Mouse (Mus musculus) heart, embryonic 14.5 days (tissue): ENCODE measurements around the gene Ppp2r5d. TPM values are rescaled to one million over a fixed set of nuclear protein-coding genes. Genes with fewer than 3 reads are reported as not detected.

Experiments
- ATAC-seq: fragments of 200-750 bp; cut with Nextera tagmentation; 2 replicates; pipeline ENCODE4 v1.8.0; 2017; ENCODE audit warnings: low read depth, moderate TSS enrichment; ENCODE audit not compliant: insufficient number of reproducible peaks, insufficient read depth, low FRiP score
- H3K27ac ChIP-seq, 2 experiments: fragments of 200-500 bp in 1 of 2; fragments of 300-500 bp in 1 of 2; sonication (generic) in 1 of 2; replicated peaks in 1 of 2; 2 replicates each; pipeline ENCODE4 v1.5.1; 2012 to 2014; ENCODE audit warnings: low read depth in 2 of 2, low read length in 2 of 2, control low read depth in 1 of 2, mild to moderate bottlenecking in 1 of 2, mixed read lengths in 1 of 2; ENCODE audit not compliant: control insufficient read depth in 1 of 2, insufficient read depth in 1 of 2
- H3K27me3 ChIP-seq: fragments of 300-500 bp; sonication (generic); 2 replicates; pipeline ENCODE4 v1.6.1; 2014; ENCODE audit warnings: mild to moderate bottlenecking, low read length, control low read depth; ENCODE audit not compliant: control insufficient read depth, insufficient read depth
- H3K36me3 ChIP-seq: fragments of 300-500 bp; sonication (generic); 2 replicates; pipeline ENCODE4 v1.6.1; 2014; ENCODE audit warnings: mild to moderate bottlenecking, control low read depth, low read length, mixed read lengths; ENCODE audit not compliant: control insufficient read depth, insufficient read depth
- H3K4me1 ChIP-seq, 2 experiments: fragments of 200-500 bp in 1 of 2; fragments of 300-500 bp in 1 of 2; sonication (generic) in 1 of 2; 2 replicates each; pipeline ENCODE4 v1.6.1; 2012 to 2014; ENCODE audit warnings: low read length in 2 of 2, control low read depth in 1 of 2, mixed read lengths in 1 of 2; ENCODE audit not compliant: control insufficient read depth in 2 of 2, insufficient read depth in 2 of 2
- H3K4me2 ChIP-seq: fragments of 300-500 bp; sonication (generic); 2 replicates; pipeline ENCODE4 v1.6.1; 2014; ENCODE audit warnings: mild to moderate bottlenecking, low read length
- H3K4me3 ChIP-seq, 2 experiments: fragments of 200-500 bp in 1 of 2; fragments of 300-500 bp in 1 of 2; sonication (generic) in 1 of 2; 2 replicates each; pipeline ENCODE4 v1.5.1; 2012 to 2014; ENCODE audit warnings: low read length in 2 of 2, mild to moderate bottlenecking in 2 of 2, control low read depth in 1 of 2, low read depth in 1 of 2, moderate library complexity in 1 of 2; ENCODE audit not compliant: control insufficient read depth in 1 of 2, insufficient read depth in 1 of 2
- H3K9ac ChIP-seq: fragments of 300-500 bp; sonication (generic); 2 replicates; pipeline ENCODE4 v1.6.1; 2014; ENCODE audit warnings: mild to moderate bottlenecking, low read length
- H3K9me3 ChIP-seq: fragments of 300-500 bp; sonication (generic); 2 replicates; pipeline ENCODE4 v1.6.1; 2016; ENCODE audit warnings: low read length, control low read depth; ENCODE audit not compliant: control insufficient read depth
- WGBS: fragments of 180-500 bp; shearing (Covaris S2); extraction: QIAGEN DNeasy Blood & Tissue Kit; methylation state at CpG from one replicate; pipeline ENCODE4 v1.1.7; 2014; 5-methylcytosine and 5-hydroxymethylcytosine counted together
- polyA plus RNA-seq: library from polyadenylated mRNA; unstranded; fragments of >200 nt; fragmentation: Nextera tagmentation; extraction: Ambion mirVana; gene quantifications from 2 replicates; pipeline ENCODE4 v1.2.1, GENCODE M21; 2014

The Ppp2r5d gene
- polyA plus RNA-seq, 1 experiment from 2014 or later = 46.3 TPM

- no peak for ATAC-seq
- Histone ChIP-seq H3K9me3 (no peaks in the 10 kb centered on the region), H3K36me3 (peaks cover 23% of the 10 kb centered on the region), H3K4me3 (no peak overlapping the region), H3K4me2 (no peak overlapping the region), H3K4me1 (peaks cover 10 to 22% of the 10 kb centered on the region in 2 experiments), H3K27me3 (no peaks in the 10 kb centered on the region), H3K27ac (no peak overlapping the region), H3K9ac (peak overlapping the region; percentile 90; the same call in 1 of the 2 replicates)
- 86% methylated on average over 5 of the region's 5 CpGs for WGBS
These were observed 2.4 kb downstream of the Ppp2r5d start for GRCm38 (mm10) chr17:46702506-46702905.

- ATAC-seq = no peak
- Histone ChIP-seq H3K4me1 (peaks cover 10 to 22% of the 10 kb centered on the region in 2 experiments), H3K4me3 (no peak overlapping the region), H3K27ac (no peak overlapping the region), H3K9me3 (no peaks in the 10 kb centered on the region), H3K36me3 (peaks cover 23% of the 10 kb centered on the region), H3K4me2 (no peak overlapping the region), H3K27me3 (no peaks in the 10 kb centered on the region), H3K9ac (no peak overlapping the region)
- WGBS = 80% methylated on average over 12 of the region's 12 CpGs
These were observed 2.8 kb downstream of the Ppp2r5d start for GRCm38 (mm10) chr17:46702100-46702499.

GRCm38 (mm10) chr17:46701489-46701888 is 3.4 kb downstream of the Ppp2r5d start:
- no peak for ATAC-seq
- H3K4me2 ChIP-seq = no peak overlapping the region
- H3K9ac ChIP-seq = no peak overlapping the region
- no peak overlapping the region for H3K27ac ChIP-seq
- peaks cover 23% of the 10 kb centered on the region for H3K36me3 ChIP-seq
- 80% methylated on average over 12 of the region's 12 CpGs for WGBS
- H3K27me3 ChIP-seq = no peaks in the 10 kb centered on the region
- H3K9me3 ChIP-seq = no peaks in the 10 kb centered on the region
- H3K4me3 ChIP-seq = no peak overlapping the region
- H3K4me1 ChIP-seq = peaks cover 10 to 22% of the 10 kb centered on the region in 2 experiments

GRCm38 (mm10) chr17:46699912-46700311 is 5.0 kb downstream of the Ppp2r5d start:
- no peak for ATAC-seq
- Histone ChIP-seq H3K4me2 (no peak overlapping the region), H3K36me3 (peaks cover 23% of the 10 kb centered on the region), H3K27me3 (no peaks in the 10 kb centered on the region), H3K9me3 (no peaks in the 10 kb centered on the region), H3K4me1 (peaks cover 10 to 17% of the 10 kb centered on the region in 2 experiments), H3K4me3 (no peak overlapping the region), H3K27ac (no peak overlapping the region), H3K9ac (no peak overlapping the region)
- WGBS = 93% methylated on average over 3 of the region's 3 CpGs

GRCm38 (mm10) chr17:46699245-46699644 is 5.7 kb downstream of the Ppp2r5d start:
- no peaks in the 10 kb centered on the region for H3K27me3 ChIP-seq
- no peak overlapping the region for H3K4me2 ChIP-seq
- WGBS = 79% methylated on average over 5 of the region's 5 CpGs
- no peak overlapping the region for H3K27ac ChIP-seq
- no peak overlapping the region for H3K4me3 ChIP-seq
- peaks cover 28% of the 10 kb centered on the region for H3K36me3 ChIP-seq
- no peak overlapping the region for H3K9ac ChIP-seq
- H3K9me3 ChIP-seq = no peaks in the 10 kb centered on the region
- H3K4me1 ChIP-seq = peaks cover 10 to 17% of the 10 kb centered on the region in 2 experiments
- ATAC-seq = no peak

- peaks cover 28% of the 10 kb centered on the region for H3K36me3 ChIP-seq
- no peak overlapping the region for H3K4me2 ChIP-seq
- 0 out of 2 replicates have a peak, but pooled peaks have one; percentile 16 for ATAC-seq
- WGBS = 81% methylated on average over 6 of the region's 6 CpGs
- no peak overlapping the region for H3K9ac ChIP-seq
- H3K9me3 ChIP-seq = no peaks in the 10 kb centered on the region
- no peak overlapping the region for H3K27ac ChIP-seq
- H3K4me1 ChIP-seq = peaks cover 6 to 10% of the 10 kb centered on the region in 2 experiments
- H3K27me3 ChIP-seq = no peaks in the 10 kb centered on the region
- no peak overlapping the region for H3K4me3 ChIP-seq
These were observed 6.4 kb downstream of the Ppp2r5d start for GRCm38 (mm10) chr17:46698515-46698914.

- ATAC-seq = no peak
- no peaks in the 10 kb centered on the region for H3K27me3 ChIP-seq
- no peaks in the 10 kb centered on the region for H3K4me1 ChIP-seq
- no peak overlapping the region for H3K4me2 ChIP-seq
- H3K9me3 ChIP-seq = no peaks in the 10 kb centered on the region
- WGBS = 83% methylated on average over 1 of the region's 1 CpGs
- peaks cover 36% of the 10 kb centered on the region for H3K36me3 ChIP-seq
- H3K9ac ChIP-seq = no peak overlapping the region
- no peak overlapping the region for H3K27ac ChIP-seq
- no peak overlapping the region for H3K4me3 ChIP-seq
These were observed 10.3 kb downstream of the Ppp2r5d start for GRCm38 (mm10) chr17:46694517-46695063.

GRCm38 (mm10) chr17:46691390-46691789 is 13.5 kb downstream of the Ppp2r5d start:
- H3K9ac ChIP-seq = no peak overlapping the region
- H3K27me3 ChIP-seq = no peaks in the 10 kb centered on the region
- no peak for ATAC-seq
- H3K27ac ChIP-seq = no peak overlapping the region
- H3K4me3 ChIP-seq = no peak overlapping the region
- H3K4me2 ChIP-seq = no peak overlapping the region
- H3K36me3 ChIP-seq = peaks cover 36% of the 10 kb centered on the region
- WGBS = 90% methylated on average over 2 of the region's 2 CpGs
- H3K9me3 ChIP-seq = no peaks in the 10 kb centered on the region
- no peaks in the 10 kb centered on the region for H3K4me1 ChIP-seq
